Mouse (Mus musculus) heart, adult 2 months (tissue): Measurements from ENCODE around the gene Rasa3.

Source experiments
- CTCF ChIP-seq: fragments of 200-600 bp; IDR thresholded peaks from 2 replicates; pipeline ENCODE4 v1.8.1; 2022; ENCODE audit warnings: antibody characterized with exemption, mild to moderate bottlenecking, moderate library complexity
- POLR2A ChIP-seq: fragments of 200-500 bp; IDR thresholded peaks from 2 replicates; pipeline ENCODE4 v1.6.1; 2011; ENCODE audit warnings: mild to moderate bottlenecking, low read depth, low read length, control low read depth; ENCODE audit not compliant: insufficient read depth

GRCm38 (mm10) chr8:13589071-13589470 is 88.3 kb downstream of the Rasa3 start:
- TF ChIP-seq CTCF, result no peak
- TF ChIP-seq POLR2A, result no peak
